Mouse (Mus musculus): ENCODE measurements around the gene Bend3. TPM values are rescaled to one million over a fixed set of nuclear protein-coding genes. Genes with fewer than 3 reads are reported as not detected.

Bend3 gene
- polyA plus RNA-seq, 1 experiment from 2014 or later, result 3.0 TPM

- no peaks in the 10 kb centered on the region for H3K9me3 ChIP-seq
- no peak overlapping the region for H3K4me2 ChIP-seq (replicated peaks)
- 30% methylated on average over 9 of the region's 9 CpGs for WGBS
- no peak overlapping the region for H3K9ac ChIP-seq
- no peak for ATAC-seq
- no peaks in the 10 kb centered on the region for H3K36me3 ChIP-seq
- H3K4me3 ChIP-seq (replicated peaks), result no peak overlapping the region
- H3K4me1 ChIP-seq (replicated peaks), result peaks cover 21% of the 10 kb centered on the region; the same call in 1 of the 2 replicates
- H3K27me3 ChIP-seq (replicated peaks), result no peaks in the 10 kb centered on the region
- H3K27ac ChIP-seq, result peak overlapping the region; percentile 64
Observed at GRCm38 (mm10) chr10:43483426-43483995, 4.9 kb downstream of the Bend3 start.

- Histone ChIP-seq H3K4me2 (replicated peaks) (no peak overlapping the region; the same call in 1 of the 2 replicates), H3K36me3 (no peaks in the 10 kb centered on the region), H3K9me3 (no peaks in the 10 kb centered on the region), H3K27ac (no peak overlapping the region), H3K4me1 (replicated peaks) (peaks cover 21% of the 10 kb centered on the region; the same call in 1 of the 2 replicates), H3K4me3 (replicated peaks) (no peak overlapping the region), H3K9ac (no peak overlapping the region), H3K27me3 (replicated peaks) (no peaks in the 10 kb centered on the region)
- ATAC-seq, result no peak
- 82% methylated on average over 6 of the region's 6 CpGs for WGBS
Observed at GRCm38 (mm10) chr10:43485751-43486268, 7.2 kb downstream of the Bend3 start.

- Histone ChIP-seq H3K4me3 (replicated peaks) (no peak overlapping the region), H3K27ac (peak overlapping the region; percentile 52), H3K27me3 (replicated peaks) (no peaks in the 10 kb centered on the region), H3K9me3 (no peaks in the 10 kb centered on the region), H3K4me1 (replicated peaks) (peaks cover 18% of the 10 kb centered on the region; the same call in 1 of the 2 replicates), H3K4me2 (replicated peaks) (no peak overlapping the region), H3K9ac (no peak overlapping the region), H3K36me3 (no peaks in the 10 kb centered on the region)
- ATAC-seq, result peak; percentile 65
- WGBS, result 68% methylated on average over 3 of the region's 3 CpGs
Observed at GRCm38 (mm10) chr10:43487441-43488010, 8.9 kb downstream of the Bend3 start.

- ATAC-seq, result no peak
- Histone ChIP-seq H3K27ac (peak overlapping the region; percentile 52; the same call in 1 of the 2 replicates), H3K4me3 (replicated peaks) (no peak overlapping the region), H3K9ac (no peak overlapping the region), H3K9me3 (no peaks in the 10 kb centered on the region), H3K36me3 (no peaks in the 10 kb centered on the region), H3K27me3 (replicated peaks) (no peaks in the 10 kb centered on the region), H3K4me1 (replicated peaks) (peaks cover 13% of the 10 kb centered on the region; the same call in 1 of the 2 replicates), H3K4me2 (replicated peaks) (no peak overlapping the region)
- WGBS, result 69% methylated on average over 4 of the region's 4 CpGs
Observed at GRCm38 (mm10) chr10:43488258-43488657, 9.6 kb downstream of the Bend3 start.

- no peaks in the 10 kb centered on the region for H3K36me3 ChIP-seq
- H3K27me3 ChIP-seq (replicated peaks), result no peaks in the 10 kb centered on the region
- H3K4me1 ChIP-seq (replicated peaks), result peaks cover 8% of the 10 kb centered on the region; the same call in 1 of the 2 replicates
- no peak overlapping the region for H3K4me3 ChIP-seq (replicated peaks)
- H3K27ac ChIP-seq, result no peak overlapping the region
- no peak overlapping the region for H3K4me2 ChIP-seq (replicated peaks)
- ATAC-seq, result no peak
- 80% methylated on average over 7 of the region's 7 CpGs for WGBS
- H3K9me3 ChIP-seq, result no peaks in the 10 kb centered on the region
- no peak overlapping the region for H3K9ac ChIP-seq
Observed at GRCm38 (mm10) chr10:43489139-43489538, 10.5 kb downstream of the Bend3 start.

GRCm38 (mm10) chr10:43489550-43489949, 10.9 kb downstream of the Bend3 start:
- no peaks in the 10 kb centered on the region for H3K27me3 ChIP-seq (replicated peaks)
- H3K9me3 ChIP-seq, result no peaks in the 10 kb centered on the region
- ATAC-seq, result no peak
- WGBS, result 30% methylated on average over 6 of the region's 6 CpGs
- H3K36me3 ChIP-seq, result no peaks in the 10 kb centered on the region
- H3K9ac ChIP-seq, result no peak overlapping the region
- peaks cover 8% of the 10 kb centered on the region; the same call in 1 of the 2 replicates for H3K4me1 ChIP-seq (replicated peaks)
- no peak overlapping the region for H3K27ac ChIP-seq
- H3K4me2 ChIP-seq (replicated peaks), result no peak overlapping the region
- no peak overlapping the region for H3K4me3 ChIP-seq (replicated peaks)

GRCm38 (mm10) chr10:43490034-43490433, 11.4 kb downstream of the Bend3 start:
- Histone ChIP-seq H3K36me3 (0 out of 2 replicates have a peak, but pooled peaks cover 2% of the 10 kb centered on the region), H3K27me3 (replicated peaks) (no peaks in the 10 kb centered on the region), H3K9ac (no peak overlapping the region), H3K4me1 (replicated peaks) (peaks cover 8% of the 10 kb centered on the region; the same call in 1 of the 2 replicates), H3K9me3 (no peaks in the 10 kb centered on the region), H3K4me2 (replicated peaks) (no peak overlapping the region), H3K27ac (no peak overlapping the region), H3K4me3 (replicated peaks) (no peak overlapping the region)
- no peak for ATAC-seq
- 60% methylated on average over 8 of the region's 8 CpGs for WGBS

GRCm38 (mm10) chr10:43490846-43491245, 12.2 kb downstream of the Bend3 start:
- H3K4me2 ChIP-seq (replicated peaks), result no peak overlapping the region
- no peak overlapping the region for H3K9ac ChIP-seq
- H3K4me1 ChIP-seq (replicated peaks), result peaks cover 8% of the 10 kb centered on the region; the same call in 1 of the 2 replicates
- no peak overlapping the region for H3K4me3 ChIP-seq (replicated peaks)
- H3K27me3 ChIP-seq (replicated peaks), result no peaks in the 10 kb centered on the region
- ATAC-seq, result peak; percentile 69; the same call in 1 of the 2 replicates
- no peaks in the 10 kb centered on the region for H3K9me3 ChIP-seq
- 0 out of 2 replicates have a peak, but pooled peaks cover 8% of the 10 kb centered on the region for H3K36me3 ChIP-seq
- H3K27ac ChIP-seq, result no peak overlapping the region
- WGBS, result 72% methylated on average over 5 of the region's 5 CpGs

GRCm38 (mm10) chr10:43502599-43502998, 24.0 kb downstream of the Bend3 start:
- 93% methylated on average over 4 of the region's 4 CpGs for WGBS
- H3K27ac ChIP-seq, result no peak overlapping the region
- no peak overlapping the region for H3K4me2 ChIP-seq (replicated peaks)
- H3K36me3 ChIP-seq, result 0 out of 2 replicates have a peak, but pooled peaks cover 4% of the 10 kb centered on the region
- no peak overlapping the region for H3K9ac ChIP-seq
- H3K4me3 ChIP-seq (replicated peaks), result no peak overlapping the region
- no peaks in the 10 kb centered on the region for H3K27me3 ChIP-seq (replicated peaks)
- H3K4me1 ChIP-seq (replicated peaks), result no peaks in the 10 kb centered on the region
- ATAC-seq, result no peak
- no peaks in the 10 kb centered on the region for H3K9me3 ChIP-seq

- WGBS, result no CpG with 5 or more reads among the region's 1 CpGs
Observed at GRCm38 (mm10) chr10:43504291-43504690, 25.7 kb downstream of the Bend3 start.

GRCm38 (mm10) chr10:43507051-43507450, 28.4 kb downstream of the Bend3 start:
- WGBS, result 72% methylated on average over 4 of the region's 4 CpGs
- Histone ChIP-seq H3K4me3 (replicated peaks) (no peak overlapping the region), H3K27ac (no peak overlapping the region), H3K36me3 (peaks cover 26% of the 10 kb centered on the region), H3K9me3 (no peaks in the 10 kb centered on the region), H3K9ac (no peak overlapping the region), H3K4me2 (replicated peaks) (no peak overlapping the region), H3K27me3 (replicated peaks) (no peaks in the 10 kb centered on the region), H3K4me1 (replicated peaks) (no peaks in the 10 kb centered on the region)
- ATAC-seq, result no peak

More at GRCm38 (mm10) chr10:43504291-43504690, 25.7 kb downstream of the Bend3 start:
- Histone ChIP-seq H3K9me3 (no peaks in the 10 kb centered on the region), H3K4me2 (replicated peaks) (no peak overlapping the region), H3K36me3 (0 out of 2 replicates have a peak, but pooled peaks cover 4% of the 10 kb centered on the region), H3K4me3 (replicated peaks) (no peak overlapping the region), H3K4me1 (replicated peaks) (no peaks in the 10 kb centered on the region), H3K27ac (no peak overlapping the region), H3K9ac (no peak overlapping the region), H3K27me3 (replicated peaks) (no peaks in the 10 kb centered on the region)
- ATAC-seq, result no peak

GRCm38 (mm10) chr10:43509228-43509627, 30.6 kb downstream of the Bend3 start:
- no peaks in the 10 kb centered on the region for H3K4me1 ChIP-seq (replicated peaks)
- no peak overlapping the region for H3K27ac ChIP-seq
- H3K4me3 ChIP-seq (replicated peaks), result no peak overlapping the region
- no peaks in the 10 kb centered on the region for H3K27me3 ChIP-seq (replicated peaks)
- no peaks in the 10 kb centered on the region for H3K9me3 ChIP-seq
- peaks cover 26% of the 10 kb centered on the region for H3K36me3 ChIP-seq
- H3K4me2 ChIP-seq (replicated peaks), result no peak overlapping the region
- 95% methylated on average over 7 of the region's 7 CpGs for WGBS
- ATAC-seq, result no peak
- H3K9ac ChIP-seq, result no peak overlapping the region

All from intestine, embryonic 15.5 days (tissue).